In the genomic region with DNA sequence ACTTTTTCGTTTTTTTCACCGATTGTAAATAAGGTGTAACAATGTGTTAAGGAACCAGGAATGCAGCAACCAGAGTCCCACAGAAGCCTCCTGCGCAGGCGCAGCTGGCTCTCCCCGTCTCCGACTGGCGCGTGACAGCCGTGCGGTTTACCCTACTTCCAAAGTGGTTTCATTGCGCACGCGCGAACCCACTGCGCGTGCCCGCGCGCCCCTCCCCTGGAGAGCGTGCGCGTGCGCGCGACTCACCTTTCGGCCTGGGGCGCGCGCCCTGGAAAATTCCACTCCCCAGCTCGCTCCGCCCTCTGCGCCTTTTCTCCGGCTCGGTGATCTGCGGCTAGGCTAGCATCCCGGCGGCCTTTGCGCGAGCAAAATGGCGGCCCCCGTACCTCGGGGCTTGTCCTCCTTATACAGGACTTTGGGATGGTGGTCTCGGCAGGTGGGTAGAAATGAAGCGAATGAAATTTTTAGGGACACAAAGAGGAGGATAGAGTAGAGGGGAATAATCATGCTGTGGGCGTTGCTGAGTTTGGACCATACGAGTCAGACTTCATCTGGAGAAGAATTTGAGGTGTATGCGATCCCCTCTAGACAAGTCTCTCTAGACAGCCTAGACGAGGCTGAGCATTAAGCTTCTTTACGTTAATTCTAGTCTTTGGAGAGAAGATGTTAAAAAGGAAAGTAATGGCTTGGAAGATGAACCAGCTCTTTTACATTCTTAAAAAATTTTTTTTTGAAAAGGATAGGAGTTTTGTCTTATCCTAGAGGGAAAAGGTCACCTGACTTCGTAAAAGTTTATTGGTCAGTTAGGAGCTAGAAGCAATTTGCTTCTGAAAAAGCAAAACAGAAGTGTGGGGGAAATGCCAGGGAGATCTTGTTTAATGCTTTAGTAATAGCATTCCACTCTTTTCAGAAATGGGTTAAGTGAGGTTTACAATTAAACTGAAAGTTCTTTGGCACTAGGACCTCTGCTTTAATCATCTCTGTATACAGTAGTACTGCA, we compare ENCODE assay signal across 8 mouse cellular contexts. TPM values are rescaled to one million over a fixed set of nuclear protein-coding genes. Genes with fewer than 3 reads are reported as not detected.
DNase-seq lines count a peak whose midpoint lies in the region; ATAC-seq lines count a peak whose summit lies in the region.

Mrpl45 (plus strand) TSS at position 213 of the 1,000 bp plus-strand sequence.

- no peaks in the 10 kb centered on the region for H3K9me3 ChIP-seq in hindbrain, embryonic 15.5 days

- peak within 1 kb of the TSS; percentile 62 for H3K4me2 ChIP-seq in hindbrain, embryonic 15.5 days

- peaks cover 18% of the 10 kb centered on the region for H3K4me1 ChIP-seq in hindbrain, embryonic 15.5 days (replicated peaks)

- DNase-seq in R1 (ENCODE audit: low read depth, low spot score) = peak; percentile 98
- peak; percentile 99 for DNase-seq in cerebellum, postnatal 25 days
- DNase-seq in frontal cortex, postnatal 36 days (ENCODE audit: low spot score in 2 of 2) = peak; percentile 97 to 100
- DNase-seq in left cerebral cortex, adult 11 months (ENCODE audit: low spot score) = peak; percentile 98
- peak; percentile 99 for DNase-seq in lung, postnatal 4 days
- DNase-seq in retina, postnatal 7 days (ENCODE audit: low read depth, low spot score) = peak; percentile 100
- peak; percentile 97 for DNase-seq in urinary bladder, adult 2 months (ENCODE audit: low spot score)

- ATAC-seq in hindbrain, embryonic 15.5 days (ENCODE audit: low FRiP score, low read depth) = peak; percentile 97

- peak within 1 kb of the TSS; percentile 83 for H3K27ac ChIP-seq in hindbrain, embryonic 15.5 days (replicated peaks)

- peak within 1 kb of the TSS; percentile 58 for H3K9ac ChIP-seq in hindbrain, embryonic 15.5 days

- no peaks in the 10 kb centered on the region for H3K36me3 ChIP-seq in hindbrain, embryonic 15.5 days

- WGBS in hindbrain, embryonic 15.5 days = under 1% methylated on average over 49 of the region's 50 CpGs

- peak within 1 kb of the TSS; percentile 60 for H3K4me3 ChIP-seq in hindbrain, embryonic 15.5 days

- no peaks in the 10 kb centered on the region for H3K27me3 ChIP-seq in hindbrain, embryonic 15.5 days

RNA-seq across cellular contexts. Expression of gene Mrpl45, which starts in this region (rescaled TPM):
- polyA plus RNA-seq in hindbrain, embryonic 15.5 days (2015; fragmentation: Nextera tagmentation; extraction: Ambion mirVana) = 36.8 and 38.2 TPM in 2 replicates
- polyA plus RNA-seq in urinary bladder, adult 2 months (2012; rRNA removed) = 20.2 and 22.0 TPM in 2 replicates

Comparison
In these comparisons a context has a peak if more than half of its experiments do, and no peak if none do; other contexts are left out.
1. Peak in every context shown above with its lines: DNase-seq, ATAC-seq, H3K4me3 ChIP-seq and H3K27ac ChIP-seq.